Comparison of ENCODE assay signal across 28 mouse cellular contexts in the genomic region with DNA sequence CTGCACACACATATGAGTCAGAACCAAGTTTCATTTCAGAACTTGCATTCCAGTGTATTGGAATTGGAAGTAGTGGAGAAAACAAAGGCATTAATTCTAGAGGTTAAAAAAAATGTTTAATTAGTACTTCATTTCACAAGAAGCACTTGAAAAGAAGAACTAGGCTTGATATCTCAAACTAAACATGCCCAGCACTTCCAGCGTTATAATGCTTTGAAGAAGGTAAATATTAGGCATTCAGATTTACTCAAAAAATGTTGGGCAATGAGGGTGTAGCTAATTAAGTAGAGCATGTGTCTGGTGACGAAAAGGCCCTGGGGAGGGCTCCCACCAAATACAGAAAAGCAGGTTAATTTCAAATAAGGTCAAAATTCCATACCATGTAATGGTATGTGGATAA. TPM values are rescaled to one million over a fixed set of nuclear protein-coding genes. Genes with fewer than 3 reads are reported as not detected.
A peak's percentile ranks its signal among the peaks of the same experiment; 100 is the strongest.
DNase-seq lines count a peak whose midpoint lies in the region; ATAC-seq and TF ChIP-seq lines count a peak whose summit lies in the region.
"Had no signal": no experiment of that assay in that cellular context is flagged by ENCODE, and none has a peak within 500 bp of the region (broad histone marks: within the 10 kb centered on the region; RNA-seq: fewer than 3 reads in every experiment).

No protein-coding gene starts in this region.

- WGBS in lung, embryonic 14.5 days: 38% methylated on average over 2 of the region's 2 CpGs
- 40% methylated on average over 2 of the region's 2 CpGs for WGBS in lung, embryonic 16.5 days
- WGBS in lung, adult 2 months: 59% methylated on average over 2 of the region's 2 CpGs

- no peak overlapping the region for H3K4me2 ChIP-seq in lung, embryonic 14.5 days
- no peak overlapping the region for H3K4me2 ChIP-seq in lung, embryonic 16.5 days (ENCODE audit: low read depth, low read length)
- H3K4me2 ChIP-seq: embryonic facial prominence, embryonic 13.5 days; embryonic facial prominence, embryonic 15.5 days; forebrain, embryonic 12.5 days had no signal

- H3K27me3 ChIP-seq in lung, embryonic 14.5 days (ENCODE audit: insufficient read depth, low read length): no peaks in the 10 kb centered on the region
- no peaks in the 10 kb centered on the region for H3K27me3 ChIP-seq in lung, embryonic 16.5 days (ENCODE audit: control insufficient read depth, insufficient read depth, low read depth, low read length)
- H3K27me3 ChIP-seq: CH12.LX; embryonic facial prominence, embryonic 13.5 days; embryonic facial prominence, embryonic 15.5 days; forebrain, embryonic 12.5 days had no signal

- no peak for TF ChIP-seq CTCF in lung, embryonic 14.5 days (IDR thresholded peaks at IDR 0.05; ENCODE audit: low read depth)
- no peak for TF ChIP-seq CTCF in lung, adult 2 months (IDR thresholded peaks at IDR 0.05; ENCODE audit: insufficient read depth, low read length)

- no peak overlapping the region for H3K9ac ChIP-seq in lung, embryonic 14.5 days
- no peak overlapping the region for H3K9ac ChIP-seq in lung, embryonic 16.5 days (ENCODE audit: low read length)
- H3K9ac ChIP-seq: embryonic facial prominence, embryonic 13.5 days; embryonic facial prominence, embryonic 15.5 days; forebrain, embryonic 12.5 days had no signal

- H3K9me3 ChIP-seq in lung, embryonic 14.5 days (ENCODE audit: low read depth, low read length): no peaks in the 10 kb centered on the region
- no peaks in the 10 kb centered on the region for H3K9me3 ChIP-seq in lung, embryonic 16.5 days (ENCODE audit: control insufficient read depth, low read length)
- H3K9me3 ChIP-seq: embryonic facial prominence, embryonic 13.5 days; embryonic facial prominence, embryonic 15.5 days; forebrain, embryonic 10.5 days; forebrain, embryonic 12.5 days; G1E had no signal

- no peak for ATAC-seq in lung, embryonic 14.5 days (ENCODE audit: insufficient read depth)
- ATAC-seq in lung, embryonic 16.5 days (ENCODE audit: low read depth): peak; percentile 47; the same call in 1 of the 2 replicates
- ATAC-seq: CD4-positive, CD25-positive, alpha-beta regulatory T cell, adult 4 months; forebrain, embryonic 14.5 days had no signal

- H3K27ac ChIP-seq in lung, embryonic 14.5 days (ENCODE audit: low read depth): no peak overlapping the region; the same call in 1 of the 2 replicates
- no peak overlapping the region for H3K27ac ChIP-seq in lung, embryonic 16.5 days (ENCODE audit: low read length)
- H3K27ac ChIP-seq: embryonic facial prominence, embryonic 13.5 days; embryonic facial prominence, embryonic 15.5 days; forebrain, embryonic 10.5 days; forebrain, embryonic 12.5 days had no signal

- no peak overlapping the region for H3K4me3 ChIP-seq in lung, embryonic 14.5 days (ENCODE audit: low read depth, low read length)
- H3K4me3 ChIP-seq in lung, embryonic 16.5 days (ENCODE audit: low read length): no peak overlapping the region
- no peak overlapping the region for H3K4me3 ChIP-seq in lung, adult 2 months (replicated peaks; ENCODE audit: extremely low read depth, low read depth, low read length)
- H3K4me3 ChIP-seq: embryonic facial prominence, embryonic 13.5 days; embryonic facial prominence, embryonic 15.5 days; erythroblast, embryonic 14.5 days; forebrain, embryonic 10.5 days; forebrain, embryonic 12.5 days had no signal

- DNase-seq in lung, embryonic 14.5 days: peak; percentile 5
- no peak for DNase-seq in lung, postnatal 4 days
- DNase-seq in lung, adult 18-20 months: no peak
- DNase-seq in lung, postnatal 25 days (ENCODE audit: low spot score): peak; percentile 29
- DNase-seq in lung, adult 2 months: no peak
- DNase-seq in frontal cortex, postnatal 36 days (ENCODE audit: low spot score in 2 of 2): no peak
- DNase-seq: adrenal gland, adult 2 months; adrenal gland, postnatal 10 days; adrenal gland, postnatal 25 days; B cell, adult 2 months; cerebellum, adult 11 months; cerebellum, adult 18-20 months; cerebellum, adult 8-10 months; cerebellum, adult 9-11 months; cerebellum, postnatal 14 days; cerebellum, postnatal 36 days; embryo, embryonic 11 days had no signal

- TF ChIP-seq POLR2A in lung, adult 2 months (IDR thresholded peaks at IDR 0.05; ENCODE audit: borderline replicate concordance, extremely low read depth, low read depth, low read length): no peak

- no peaks in the 10 kb centered on the region for H3K36me3 ChIP-seq in lung, embryonic 14.5 days (ENCODE audit: insufficient read depth)
- H3K36me3 ChIP-seq in lung, embryonic 16.5 days (ENCODE audit: control insufficient read depth, insufficient read depth, low read length): no peaks in the 10 kb centered on the region
- H3K36me3 ChIP-seq: embryonic facial prominence, embryonic 13.5 days; embryonic facial prominence, embryonic 15.5 days; forebrain, embryonic 10.5 days; forebrain, embryonic 12.5 days; G1E had no signal

- 0 out of 2 replicates have a peak, but pooled peaks cover 2% of the 10 kb centered on the region for H3K4me1 ChIP-seq in lung, embryonic 14.5 days (ENCODE audit: insufficient read depth)
- H3K4me1 ChIP-seq in lung, embryonic 16.5 days (replicated peaks; ENCODE audit: control insufficient read depth, insufficient read depth, low read length): 0 out of 2 replicates have a peak, but pooled peaks cover 3% of the 10 kb centered on the region
- H3K4me1 ChIP-seq in lung, adult 2 months (ENCODE audit: control insufficient read depth, insufficient read depth, low read length): no peaks in the 10 kb centered on the region
- H3K4me1 ChIP-seq: embryonic facial prominence, embryonic 13.5 days; embryonic facial prominence, embryonic 15.5 days; forebrain, embryonic 10.5 days; forebrain, embryonic 12.5 days had no signal

RNA-seq across cellular contexts. Expression of a gene that starts 4.1 kb away (rescaled TPM):
- polyA plus RNA-seq in lung, embryonic 14.5 days (2014; fragmentation: Nextera tagmentation; extraction: Ambion mirVana): 22.4 and 24.4 TPM in 2 replicates
- polyA plus RNA-seq in lung, embryonic 16.5 days (2015; fragmentation: Nextera tagmentation; extraction: Ambion mirVana): 52.6 and 59.2 TPM in 2 replicates
- polyA plus RNA-seq in lung, adult 2 months (2012; rRNA removed): 2.8 and 5.2 TPM in 2 replicates
- polyA plus RNA-seq: adrenal gland, adult 2 months; brain, embryonic 14.5 days; CD4-positive, CD25-positive, alpha-beta regulatory T cell, adult 4 months; erythroblast, embryonic 14.5 days; forebrain, embryonic 14.5 days; G1E had no signal

Comparison
In these comparisons a context has a peak if more than half of its experiments do, and no peak if none do; other contexts are left out.
1. DNase-seq: peak in lung, embryonic 14.5 days (single experiment) and lung, postnatal 25 days (single experiment); none in lung, postnatal 4 days (0 of 2), lung, adult 18-20 months (0 of 2), lung, adult 2 months (single experiment) and frontal cortex, postnatal 36 days (0 of 2).